Mouse (Mus musculus): ENCODE measurements around the gene Cd59b. TPM values are rescaled to one million over a fixed set of nuclear protein-coding genes. Genes with fewer than 3 reads are reported as not detected.

Gene Cd59b
- polyA plus RNA-seq (2015; fragmentation: Nextera tagmentation; extraction: Ambion mirVana): 6.3 and 7.2 TPM in 2 replicates

DNA sequence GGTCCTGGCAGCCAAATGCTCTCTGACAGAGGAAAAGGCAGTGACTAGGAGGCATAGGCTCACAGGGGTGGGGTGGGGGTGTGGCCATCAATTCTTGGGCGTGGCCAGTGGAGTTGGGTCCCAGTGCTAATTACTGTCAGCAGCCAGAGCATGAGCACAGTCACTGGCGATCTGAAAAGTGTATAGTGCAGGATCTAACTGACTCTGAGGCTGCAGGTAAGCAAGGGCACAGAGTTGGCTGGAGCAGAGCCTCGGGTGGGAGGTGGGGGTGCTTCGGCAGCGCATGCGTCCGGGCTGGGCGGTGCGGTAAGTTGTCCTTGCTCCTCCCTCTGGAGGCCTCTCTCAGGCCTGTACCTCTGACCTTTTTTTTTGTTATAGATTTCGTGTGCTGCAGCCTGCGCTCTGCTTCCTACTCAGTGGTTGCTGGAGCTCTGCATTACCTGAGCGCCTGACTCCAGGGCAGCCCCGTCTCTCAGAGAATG, at the start of gene Cd59b:
Gene Cd59b (plus strand): TSS at position 146 of the 482 bp plus-strand sequence.
- Histone ChIP-seq H3K4me3 (ENCODE audit: low read length) (peak within 1 kb of the TSS; percentile 45), H3K4me2 (replicated peaks; ENCODE audit: low read depth, low read length) (peak within 1 kb of the TSS; percentile 56), H3K27ac (ENCODE audit: low read length) (peak within 1 kb of the TSS; percentile 53), H3K9me3 (ENCODE audit: low read length) (no peaks in the 10 kb centered on the region), H3K9ac (replicated peaks; ENCODE audit: low read length) (peak within 1 kb of the TSS; percentile 46), H3K27me3 (ENCODE audit: insufficient read depth, low read length) (no peaks in the 10 kb centered on the region), H3K4me1 (ENCODE audit: insufficient read depth, low read length) (0 out of 2 replicates have a peak, but pooled peaks cover 4% of the 10 kb centered on the region), H3K36me3 (ENCODE audit: insufficient read depth, low read length) (no peaks in the 10 kb centered on the region)
- peak; percentile 94 for ATAC-seq (ENCODE audit: low FRiP score, low TSS enrichment)
- 4% methylated on average over 12 of the region's 13 CpGs for WGBS

DNA sequence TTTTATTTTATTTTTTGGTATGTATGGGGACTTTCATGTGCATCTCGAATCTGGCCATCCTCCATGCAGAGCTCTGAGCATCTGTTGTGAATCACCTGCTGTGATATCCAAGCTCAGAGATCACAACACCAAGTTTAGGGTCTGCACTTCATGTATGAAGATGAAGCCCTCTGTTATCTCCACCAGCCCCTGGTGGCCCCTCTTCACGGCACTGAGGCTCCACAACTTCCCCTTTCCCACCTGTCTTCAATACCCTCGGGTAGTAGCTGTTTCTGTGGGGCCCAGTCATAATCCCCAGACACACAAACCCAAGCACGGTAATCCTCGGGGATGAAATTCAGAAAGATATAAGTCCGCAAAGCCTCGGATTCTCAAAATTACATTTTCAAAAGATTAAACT, 46.6 kb upstream of the Cd59b start:
- no peaks in the 10 kb centered on the region for H3K9me3 ChIP-seq (ENCODE audit: low read length)
- 84% methylated on average over 7 of the region's 7 CpGs for WGBS
- H3K9ac ChIP-seq (replicated peaks; ENCODE audit: low read length): no peak overlapping the region
- no peaks in the 10 kb centered on the region for H3K27me3 ChIP-seq (ENCODE audit: insufficient read depth, low read length)
- no peak overlapping the region for H3K4me2 ChIP-seq (replicated peaks; ENCODE audit: low read depth, low read length)
- H3K4me3 ChIP-seq (ENCODE audit: low read length): no peak overlapping the region
- H3K4me1 ChIP-seq (ENCODE audit: insufficient read depth, low read length): peaks cover 3% of the 10 kb centered on the region; the same call in 1 of the 2 replicates
- H3K36me3 ChIP-seq (ENCODE audit: insufficient read depth, low read length): no peaks in the 10 kb centered on the region
- no peak overlapping the region for H3K27ac ChIP-seq (ENCODE audit: low read length)
- ATAC-seq (ENCODE audit: low FRiP score, low TSS enrichment): no peak

DNA sequence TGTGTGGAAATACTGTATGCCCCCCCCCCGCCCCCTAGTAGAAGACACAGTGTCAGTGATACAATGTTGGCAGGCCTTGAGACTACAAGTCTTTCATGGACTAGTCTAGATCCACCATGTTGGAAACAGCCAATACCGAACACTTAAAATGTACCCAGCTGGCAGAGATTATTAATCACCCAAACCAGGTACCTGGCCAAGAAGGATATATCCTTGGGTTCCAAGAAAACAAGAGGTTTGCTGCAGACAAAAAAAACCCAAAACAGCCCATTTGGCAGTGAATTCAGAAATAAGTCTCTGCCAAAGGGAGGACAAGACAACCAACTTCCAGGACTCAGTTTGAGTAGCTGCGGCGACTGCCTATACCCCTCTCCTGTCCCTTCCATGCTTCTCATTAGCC, 45.0 kb upstream of the Cd59b start:
- WGBS: 93% methylated on average over 4 of the region's 4 CpGs
- Histone ChIP-seq H3K27me3 (ENCODE audit: insufficient read depth, low read length) (no peaks in the 10 kb centered on the region), H3K27ac (ENCODE audit: low read length) (no peak overlapping the region), H3K36me3 (ENCODE audit: insufficient read depth, low read length) (no peaks in the 10 kb centered on the region), H3K9me3 (ENCODE audit: low read length) (no peaks in the 10 kb centered on the region), H3K4me3 (ENCODE audit: low read length) (no peak overlapping the region), H3K4me1 (ENCODE audit: insufficient read depth, low read length) (peaks cover 16% of the 10 kb centered on the region; the same call in 1 of the 2 replicates), H3K9ac (replicated peaks; ENCODE audit: low read length) (no peak overlapping the region), H3K4me2 (replicated peaks; ENCODE audit: low read depth, low read length) (no peak overlapping the region)
- ATAC-seq (ENCODE audit: low FRiP score, low TSS enrichment): no peak

DNA sequence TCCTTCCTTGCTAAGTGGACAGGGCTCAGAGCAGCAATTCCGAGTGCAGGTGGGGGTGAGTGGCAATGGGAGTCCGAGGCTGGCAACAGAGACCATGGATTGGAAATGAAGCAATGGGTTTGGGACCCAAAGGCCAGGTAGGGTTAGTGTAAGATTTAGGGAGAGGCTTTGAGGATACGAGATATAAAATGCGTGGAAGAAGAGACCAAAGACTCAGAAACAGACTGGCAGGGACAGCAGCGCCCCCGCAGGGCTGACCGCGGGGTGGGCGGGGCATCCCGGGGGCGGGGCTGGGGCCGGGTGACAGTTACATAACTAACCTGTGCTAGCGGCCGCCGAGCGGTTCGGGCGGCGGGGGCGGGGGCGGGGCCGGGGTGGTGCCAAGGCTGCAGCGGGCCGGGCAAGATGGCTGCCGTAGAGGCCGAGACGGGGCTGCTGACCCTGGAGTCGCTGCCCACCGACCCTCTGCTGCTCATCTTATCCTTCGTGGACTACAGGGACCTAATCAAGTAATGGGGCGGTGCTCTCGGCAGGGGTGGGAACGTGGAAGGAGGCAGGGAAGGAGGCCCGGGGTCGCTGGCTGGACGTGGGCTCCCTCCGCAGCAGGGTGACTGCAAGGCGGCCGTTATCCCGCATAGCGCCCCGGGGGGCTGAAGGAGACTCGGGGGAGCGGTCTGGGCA, 42.1 kb upstream of the Cd59b start, which contains the start of gene Fbxo3:
Gene Fbxo3 (plus strand): TSS at position 264 of the 681 bp plus-strand sequence.
- peak; percentile 98 for ATAC-seq (ENCODE audit: low FRiP score, low TSS enrichment)
- Histone ChIP-seq H3K4me1 (ENCODE audit: insufficient read depth, low read length) (peaks cover 20% of the 10 kb centered on the region; the same call in 1 of the 2 replicates), H3K4me3 (ENCODE audit: low read length) (peak within 1 kb of the TSS; percentile 99), H3K9me3 (ENCODE audit: low read length) (no peaks in the 10 kb centered on the region), H3K27me3 (ENCODE audit: insufficient read depth, low read length) (no peaks in the 10 kb centered on the region), H3K27ac (ENCODE audit: low read length) (peak within 1 kb of the TSS; percentile 71), H3K4me2 (replicated peaks; ENCODE audit: low read depth, low read length) (peak within 1 kb of the TSS; percentile 91), H3K9ac (replicated peaks; ENCODE audit: low read length) (peak within 1 kb of the TSS; percentile 98), H3K36me3 (ENCODE audit: insufficient read depth, low read length) (0 out of 2 replicates have a peak, but pooled peaks cover 5% of the 10 kb centered on the region)
- 1% methylated on average over 40 of the region's 44 CpGs for WGBS

DNA sequence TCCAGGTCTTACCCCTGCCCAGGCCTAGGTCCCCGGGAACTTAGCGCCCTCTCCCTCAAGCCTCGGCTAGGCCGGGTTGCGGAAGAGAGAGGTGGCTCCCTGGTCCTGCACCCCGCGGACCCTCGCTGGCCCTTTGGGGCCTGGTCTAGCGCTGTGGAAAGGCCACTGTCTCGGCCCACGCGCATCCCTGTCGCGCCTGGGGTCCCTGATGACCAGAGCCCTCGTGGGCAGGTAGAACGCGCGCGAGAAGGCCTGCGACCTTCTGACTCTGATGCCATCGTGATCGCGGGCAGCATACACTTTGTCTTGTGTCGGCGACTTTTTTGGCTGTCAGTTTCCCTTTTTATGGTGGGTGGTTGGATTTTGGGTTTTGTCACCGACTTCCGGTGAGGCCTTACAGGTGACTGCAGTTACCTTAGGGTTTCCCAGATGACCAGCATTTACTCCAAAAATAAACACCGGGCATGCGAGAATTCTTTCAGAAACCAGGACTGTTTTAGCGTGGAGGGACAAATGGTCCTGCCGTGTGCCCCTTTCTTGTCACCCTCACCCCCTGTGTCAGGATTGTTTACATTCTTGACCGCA, 41.4 kb upstream of the Cd59b start, which contains the start of gene 4931422A03Rik:
Gene 4931422A03Rik (minus strand): TSS at position 223 of the 585 bp plus-strand sequence.
- Histone ChIP-seq H3K4me1 (ENCODE audit: insufficient read depth, low read length) (peaks cover 20% of the 10 kb centered on the region; the same call in 1 of the 2 replicates), H3K27ac (ENCODE audit: low read length) (peak within 1 kb of the TSS; percentile 71), H3K36me3 (ENCODE audit: insufficient read depth, low read length) (peaks cover 5% of the 10 kb centered on the region; the same call in 1 of the 2 replicates), H3K4me3 (ENCODE audit: low read length) (peak within 1 kb of the TSS; percentile 99), H3K4me2 (replicated peaks; ENCODE audit: low read depth, low read length) (peak within 1 kb of the TSS; percentile 91), H3K27me3 (ENCODE audit: insufficient read depth, low read length) (no peaks in the 10 kb centered on the region), H3K9ac (replicated peaks; ENCODE audit: low read length) (peak within 1 kb of the TSS; percentile 98), H3K9me3 (ENCODE audit: low read length) (no peaks in the 10 kb centered on the region)
- ATAC-seq (ENCODE audit: low FRiP score, low TSS enrichment): peak; percentile 86; the same call in 1 of the 2 replicates
- WGBS: under 1% methylated on average over 32 of the region's 32 CpGs

DNA sequence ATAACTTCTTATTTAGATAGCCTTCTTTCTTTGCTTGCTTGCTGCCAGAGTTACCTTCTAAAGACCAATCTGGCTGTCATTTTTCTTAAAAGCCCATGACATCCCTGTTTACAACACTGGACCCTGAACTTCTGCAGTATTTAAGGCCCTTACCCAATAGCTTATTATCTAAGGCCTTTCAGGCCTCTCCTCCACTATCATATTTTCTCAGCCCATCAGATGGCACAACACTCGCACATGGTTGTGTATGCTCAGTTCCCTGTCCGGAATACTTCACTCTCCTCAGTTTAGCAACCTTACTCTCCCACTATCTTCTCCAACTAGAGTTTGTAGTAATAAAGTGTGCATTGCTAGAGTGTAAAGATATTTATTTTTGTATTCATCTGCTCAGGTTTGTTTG, 40.6 kb upstream of the Cd59b start:
- H3K27ac ChIP-seq (ENCODE audit: low read length): no peak overlapping the region
- ATAC-seq (ENCODE audit: low FRiP score, low TSS enrichment): no peak
- H3K9me3 ChIP-seq (ENCODE audit: low read length): no peaks in the 10 kb centered on the region
- H3K4me1 ChIP-seq (ENCODE audit: insufficient read depth, low read length): peaks cover 20% of the 10 kb centered on the region; the same call in 1 of the 2 replicates
- 69% methylated on average over 2 of the region's 2 CpGs for WGBS
- H3K4me2 ChIP-seq (replicated peaks; ENCODE audit: low read depth, low read length): peak overlapping the region; percentile 91
- no peak overlapping the region for H3K9ac ChIP-seq (replicated peaks; ENCODE audit: low read length)
- H3K36me3 ChIP-seq (ENCODE audit: insufficient read depth, low read length): peaks cover 10% of the 10 kb centered on the region
- no peaks in the 10 kb centered on the region for H3K27me3 ChIP-seq (ENCODE audit: insufficient read depth, low read length)
- H3K4me3 ChIP-seq (ENCODE audit: low read length): peak overlapping the region; percentile 99

DNA sequence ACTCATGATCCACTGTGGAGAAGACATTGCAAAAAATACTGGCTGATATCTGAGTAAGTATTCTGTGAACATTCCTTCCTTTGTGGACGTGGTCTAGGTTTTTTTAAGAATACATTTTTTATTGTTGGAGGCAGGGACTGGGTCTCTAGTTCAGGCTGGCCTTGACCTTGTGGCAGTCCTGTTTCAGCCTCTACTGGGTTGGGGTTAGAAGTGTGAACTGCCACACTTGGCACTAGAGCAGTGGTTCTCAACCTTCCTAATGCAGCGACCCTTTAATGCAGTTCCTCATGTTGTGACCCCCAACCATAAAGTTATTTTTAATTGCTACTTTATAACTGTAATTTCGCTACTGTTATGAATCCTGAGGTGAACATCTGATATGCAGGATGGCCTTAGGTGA, 39.3 kb upstream of the Cd59b start:
- Histone ChIP-seq H3K27ac (ENCODE audit: low read length) (no peak overlapping the region), H3K9me3 (ENCODE audit: low read length) (no peaks in the 10 kb centered on the region), H3K27me3 (ENCODE audit: insufficient read depth, low read length) (no peaks in the 10 kb centered on the region), H3K4me3 (ENCODE audit: low read length) (no peak overlapping the region), H3K4me1 (ENCODE audit: insufficient read depth, low read length) (peaks cover 20% of the 10 kb centered on the region; the same call in 1 of the 2 replicates), H3K4me2 (replicated peaks; ENCODE audit: low read depth, low read length) (no peak overlapping the region), H3K36me3 (ENCODE audit: insufficient read depth, low read length) (peaks cover 16% of the 10 kb centered on the region), H3K9ac (replicated peaks; ENCODE audit: low read length) (no peak overlapping the region)
- 76% methylated on average over 3 of the region's 3 CpGs for WGBS
- no peak for ATAC-seq (ENCODE audit: low FRiP score, low TSS enrichment)

DNA sequence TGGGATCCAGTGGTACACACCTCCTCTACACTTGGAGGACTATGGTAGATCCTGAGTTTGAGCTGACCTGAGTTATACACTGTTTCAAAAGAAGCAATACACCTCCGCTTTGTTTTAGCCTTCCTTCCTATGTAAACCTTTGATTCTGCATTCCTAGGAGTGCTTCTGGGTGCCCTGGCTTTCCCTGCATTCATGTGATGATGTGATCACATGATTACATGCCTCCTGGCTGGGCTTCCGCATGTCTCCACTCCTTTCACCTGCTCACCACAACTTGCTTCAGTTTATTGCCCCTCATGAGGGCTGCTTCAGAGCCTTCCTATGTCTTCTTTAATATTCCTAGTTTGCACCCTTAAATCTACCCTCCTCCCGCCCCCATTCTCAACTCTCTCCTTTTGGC, 37.6 kb upstream of the Cd59b start:
- 82% methylated on average over 3 of the region's 3 CpGs for WGBS
- Histone ChIP-seq H3K9me3 (ENCODE audit: low read length) (no peaks in the 10 kb centered on the region), H3K4me2 (replicated peaks; ENCODE audit: low read depth, low read length) (no peak overlapping the region), H3K9ac (replicated peaks; ENCODE audit: low read length) (no peak overlapping the region), H3K4me3 (ENCODE audit: low read length) (no peak overlapping the region), H3K36me3 (ENCODE audit: insufficient read depth, low read length) (peaks cover 28% of the 10 kb centered on the region), H3K27ac (ENCODE audit: low read length) (no peak overlapping the region), H3K27me3 (ENCODE audit: insufficient read depth, low read length) (no peaks in the 10 kb centered on the region), H3K4me1 (ENCODE audit: insufficient read depth, low read length) (peaks cover 20% of the 10 kb centered on the region; the same call in 1 of the 2 replicates)
- no peak for ATAC-seq (ENCODE audit: low FRiP score, low TSS enrichment)

DNA sequence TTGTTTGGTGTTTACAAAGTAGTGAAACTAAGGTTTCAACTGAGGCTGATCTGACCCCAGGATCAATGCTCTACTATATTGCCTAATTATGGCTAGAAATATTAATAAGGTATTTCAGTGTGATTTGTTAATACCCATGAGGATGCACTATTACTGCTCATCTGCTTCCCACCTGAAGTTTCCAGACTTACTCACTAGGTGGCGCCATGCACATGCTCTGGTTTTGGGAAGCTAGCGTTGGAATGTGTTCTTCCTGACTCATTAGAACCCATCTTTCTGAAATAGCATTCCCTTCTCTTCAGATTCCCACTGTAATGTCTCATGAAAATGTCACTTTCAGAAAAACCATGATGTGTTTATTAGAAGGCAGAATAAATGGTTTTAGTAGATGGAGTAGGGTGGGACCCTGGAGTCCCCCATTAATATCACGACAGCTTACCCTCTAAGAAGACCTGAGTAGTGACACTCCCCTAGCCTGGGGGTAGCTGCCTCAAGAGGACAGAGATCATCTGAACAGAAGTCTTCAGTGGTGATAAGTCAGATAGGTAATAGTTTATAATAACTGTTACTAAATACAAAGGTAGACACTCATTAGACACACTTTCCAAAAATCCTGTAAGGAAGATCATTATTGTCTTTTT, 34.7 kb upstream of the Cd59b start:
- Histone ChIP-seq H3K9me3 (ENCODE audit: low read length) (no peaks in the 10 kb centered on the region), H3K9ac (replicated peaks; ENCODE audit: low read length) (no peak overlapping the region), H3K27ac (ENCODE audit: low read length) (no peak overlapping the region), H3K36me3 (ENCODE audit: insufficient read depth, low read length) (peaks cover 35% of the 10 kb centered on the region), H3K4me1 (ENCODE audit: insufficient read depth, low read length) (peaks cover under 1% of the 10 kb centered on the region; the same call in 1 of the 2 replicates), H3K4me2 (replicated peaks; ENCODE audit: low read depth, low read length) (no peak overlapping the region), H3K27me3 (ENCODE audit: insufficient read depth, low read length) (no peaks in the 10 kb centered on the region), H3K4me3 (ENCODE audit: low read length) (no peak overlapping the region)
- 29% methylated on average over 3 of the region's 3 CpGs for WGBS
- 0 out of 2 replicates have a peak, but pooled peaks have one; percentile 46 for ATAC-seq (ENCODE audit: low FRiP score, low TSS enrichment)

All from kidney, embryonic 16.5 days (tissue).